In the genomic region with DNA sequence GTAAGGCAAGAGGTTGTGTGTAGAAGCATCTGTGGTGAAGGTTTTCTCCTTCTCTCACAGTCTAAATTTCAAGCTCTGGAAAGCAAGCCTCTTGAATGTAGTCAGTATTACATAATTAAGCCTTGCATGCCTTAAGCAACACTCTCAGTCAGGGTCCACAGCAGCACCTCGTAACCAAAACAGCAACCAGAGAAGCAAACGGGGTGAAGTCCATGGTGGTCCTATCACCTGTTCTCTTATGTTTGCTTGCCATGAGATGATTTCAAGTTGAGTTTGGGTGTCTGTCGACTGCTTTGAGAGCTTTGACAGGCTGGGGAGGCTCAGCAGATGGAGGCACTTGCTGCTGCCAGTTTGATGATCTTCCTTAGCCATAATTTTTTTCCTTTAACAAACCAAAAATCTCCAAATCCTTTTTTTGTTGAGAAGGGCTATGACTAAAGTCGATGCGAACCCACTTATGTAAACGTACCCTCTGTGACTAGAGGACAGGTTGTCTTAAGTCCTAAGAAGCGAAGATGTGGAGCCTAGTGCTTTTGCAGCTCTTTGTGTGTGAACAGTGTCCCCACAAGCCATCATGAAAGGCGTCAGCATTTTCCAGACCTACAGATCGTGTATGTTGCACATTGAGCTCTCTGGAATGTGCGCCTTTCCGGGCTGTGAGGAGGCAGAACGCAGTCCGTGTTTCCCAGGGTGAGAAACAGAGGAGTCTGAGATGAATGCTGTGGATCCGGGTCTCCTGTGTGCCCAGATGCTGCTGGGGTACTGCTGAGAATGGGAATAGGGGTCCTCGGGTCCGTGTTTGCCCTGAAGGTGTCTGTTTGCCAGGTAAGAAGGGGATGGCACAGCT, we compare ENCODE assay signal across 15 mouse cellular contexts. TPM values are rescaled to one million over a fixed set of nuclear protein-coding genes. Genes with fewer than 3 reads are reported as not detected.
A peak's percentile ranks its signal among the peaks of the same experiment; 100 is the strongest.
DNase-seq lines count a peak whose midpoint lies in the region; ATAC-seq and TF ChIP-seq lines count a peak whose summit lies in the region.
"Had no signal": no experiment of that assay in that cellular context is flagged by ENCODE, and none has a peak within 500 bp of the region (broad histone marks: within the 10 kb centered on the region; RNA-seq: fewer than 3 reads in every experiment).

No protein-coding gene starts in this region.

- no peak overlapping the region for H3K4me2 ChIP-seq in neural tube, embryonic 15.5 days

- H3K36me3 ChIP-seq in neural tube, embryonic 15.5 days, result peaks cover 10% of the 10 kb centered on the region
- peaks cover 12% of the 10 kb centered on the region for H3K36me3 ChIP-seq in hindbrain, embryonic 10.5 days

- H3K9me3 ChIP-seq in neural tube, embryonic 15.5 days (replicated peaks), result no peaks in the 10 kb centered on the region
- H3K9me3 ChIP-seq in hindbrain, embryonic 10.5 days, result peaks cover 1% of the 10 kb centered on the region; the same call in 1 of the 2 replicates
- H3K9me3 ChIP-seq: heart, embryonic 10.5 days had no signal

- no peak overlapping the region for H3K9ac ChIP-seq in neural tube, embryonic 15.5 days (replicated peaks)

- TF ChIP-seq POLR2A in cortical plate, adult 2 months (IDR thresholded peaks at IDR 0.05; ENCODE audit: extremely low read depth, insufficient read depth, low read length), result no peak

- no peak for ATAC-seq in neural tube, embryonic 15.5 days (ENCODE audit: low FRiP score)

- peak overlapping the region; percentile 93 for H3K27ac ChIP-seq in left cerebral cortex, adult 2 months
- peak overlapping the region; percentile 83 for H3K27ac ChIP-seq in cortical plate, adult 2 months (ENCODE audit: insufficient read depth, low read length)
- H3K27ac ChIP-seq in layer of hippocampus, adult 2 months, result peak overlapping the region; percentile 83
- peak overlapping the region; percentile 41; the same call in 1 of the 2 replicates for H3K27ac ChIP-seq in neural tube, embryonic 15.5 days (replicated peaks)
- H3K27ac ChIP-seq in hindbrain, embryonic 10.5 days, result no peak overlapping the region
- H3K27ac ChIP-seq: heart, embryonic 10.5 days; kidney, postnatal 0 days had no signal

- H3K4me1 ChIP-seq in cortical plate, adult 2 months (ENCODE audit: control insufficient read depth, insufficient read depth, low read length), result peaks cover 2% of the 10 kb centered on the region; the same call in 1 of the 2 replicates
- 0 out of 2 replicates have a peak, but pooled peaks cover 3% of the 10 kb centered on the region for H3K4me1 ChIP-seq in neural tube, embryonic 15.5 days
- H3K4me1 ChIP-seq in hindbrain, embryonic 10.5 days (replicated peaks), result no peaks in the 10 kb centered on the region
- H3K4me1 ChIP-seq: heart, embryonic 10.5 days had no signal

- H3K4me3 ChIP-seq in left cerebral cortex, adult 2 months, result peak overlapping the region; percentile 9
- H3K4me3 ChIP-seq in cortical plate, adult 2 months (ENCODE audit: insufficient read depth, low read length), result peak overlapping the region; percentile 37
- H3K4me3 ChIP-seq in layer of hippocampus, adult 2 months, result no peak overlapping the region
- no peak overlapping the region for H3K4me3 ChIP-seq in neural tube, embryonic 15.5 days (replicated peaks)
- no peak overlapping the region for H3K4me3 ChIP-seq in hindbrain, embryonic 10.5 days
- H3K4me3 ChIP-seq: heart, embryonic 10.5 days had no signal

- H3K27me3 ChIP-seq in neural tube, embryonic 15.5 days (replicated peaks), result no peaks in the 10 kb centered on the region
- H3K27me3 ChIP-seq in hindbrain, embryonic 10.5 days (ENCODE audit: insufficient read depth, poor library complexity, severe bottlenecking), result no peaks in the 10 kb centered on the region

- intact Hi-C loops in left cerebral cortex, adult 2 months (cut with DNase I), result loop anchor here (2.0 kb wide), 1 partner anchor 40 kb away; a partner anchor contains a TSS

- WGBS in neural tube, embryonic 15.5 days, result 84% methylated on average over 16 of the region's 16 CpGs
- 90% methylated on average over 16 of the region's 16 CpGs for WGBS in hindbrain, embryonic 10.5 days

- DNase-seq in left cerebral cortex, adult 2 months (ENCODE audit: extremely low spot score in 1 of 2, low spot score in 2 of 2), result peak in 1 of 2 experiments; percentile 44
- DNase-seq in left cerebral cortex, adult 11 months (ENCODE audit: low spot score), result no peak
- DNase-seq in layer of hippocampus, adult 2 months (ENCODE audit: low spot score in 2 of 2), result peak in 1 of 2 experiments; percentile 28
- no peak for DNase-seq in embryo, embryonic 10.5 days (ENCODE audit: low spot score)
- DNase-seq in hindbrain, embryonic 10.5 days (ENCODE audit: low spot score), result no peak
- DNase-seq in adrenal gland, adult 8-10 months, result no peak
- DNase-seq: cerebellum, adult 8-10 months; gastrocnemius, postnatal 25 days; heart, postnatal 36 days; lung, adult 18-20 months; thymus, postnatal 4 days had no signal

- TF ChIP-seq CTCF in left cerebral cortex, adult 2 months (IDR thresholded peaks at IDR 0.05), result no peak
- no peak for TF ChIP-seq CTCF in cortical plate, adult 2 months (IDR thresholded peaks at IDR 0.05; ENCODE audit: extremely low read depth, insufficient read depth, low read length)
- TF ChIP-seq CTCF in layer of hippocampus, adult 2 months (conservative IDR thresholded peaks at IDR 0.05), result no peak

RNA-seq across cellular contexts. Expression of a gene that starts 39.9 kb away (rescaled TPM):
- 10 to 100 TPM; 26.8 to 27.4 TPM for total RNA-seq in left cerebral cortex, adult 2 months (2021)
- polyA plus RNA-seq in cortical plate, adult 2 months (2012; rRNA removed), result 27.4 and 28.4 TPM in 2 replicates
- total RNA-seq in layer of hippocampus, adult 2 months (2021), result 10 to 100 TPM; 30.4 to 30.8 TPM
- 73.3 and 77.0 TPM in 2 replicates for polyA plus RNA-seq in neural tube, embryonic 15.5 days (2015; fragmentation: Nextera tagmentation; extraction: Ambion mirVana)
- 22.6 and 25.5 TPM in 2 replicates for polyA plus RNA-seq in hindbrain, embryonic 10.5 days (2016; fragmentation: Nextera tagmentation; extraction: Ambion mirVana)
- total RNA-seq in adrenal gland, adult 8-10 months (2022), result 100 to 1,000 TPM; 229 to 267 (median 248) TPM

Comparison
In these comparisons a context has a peak if more than half of its experiments do, and no peak if none do; other contexts are left out.
1. H3K4me3 ChIP-seq: peak in left cerebral cortex, adult 2 months (single experiment) and cortical plate, adult 2 months (single experiment); none in layer of hippocampus, adult 2 months (single experiment), neural tube, embryonic 15.5 days (single experiment) and hindbrain, embryonic 10.5 days (single experiment).
2. RNA of a gene that starts 39.9 kb away (total RNA-seq): 229 to 267 TPM in adrenal gland, adult 8-10 months; 30.4 to 30.8 TPM in layer of hippocampus, adult 2 months and 26.8 to 27.4 TPM in left cerebral cortex, adult 2 months; every median in the first group is over 4 times any median in the second.